Mouse (Mus musculus): Measurements from ENCODE around the gene Sort1. TPM values are rescaled to one million over a fixed set of nuclear protein-coding genes. Genes with fewer than 3 reads are reported as not detected.
A peak's percentile ranks its signal among the peaks of the same experiment; 100 is the strongest.
"Not testable (repeated sequence)": the region's sequence is repeated elsewhere in the genome, so short reads cannot be mapped to it uniquely, and the experiment has no call there.

Gene Sort1
- 13.5 and 13.9 TPM in 2 replicates for polyA plus RNA-seq (2015; fragmentation: Nextera tagmentation; extraction: Ambion mirVana)

- Histone ChIP-seq H3K36me3 (ENCODE audit: poor library complexity, severe bottlenecking) (peaks cover 10% of the 10 kb centered on the region), H3K4me3 (peak within 1 kb of the TSS; percentile 95), H3K9me3 (replicated peaks) (no peaks in the 10 kb centered on the region), H3K9ac (peak within 1 kb of the TSS; percentile 97), H3K27me3 (no peaks in the 10 kb centered on the region), H3K4me1 (peaks cover 54% of the 10 kb centered on the region), H3K4me2 (peak within 1 kb of the TSS; percentile 73), H3K27ac (peak within 1 kb of the TSS; percentile 89)
- WGBS = under 1% methylated on average over 106 of the region's 109 CpGs
- ATAC-seq = peak; percentile 99
These were observed at the start of gene Sort1 for GRCm38 (mm10) chr3:108283781-108284601. Sort1 (plus strand) TSS chr3:108284082.

GRCm38 (mm10) chr3:108237474-108238102, 46.3 kb upstream of the Sort1 start:
- not testable (repeated sequence) for H3K36me3 ChIP-seq (ENCODE audit: poor library complexity, severe bottlenecking); ATAC-seq; H3K4me3 ChIP-seq; H3K27ac ChIP-seq; H3K9ac ChIP-seq; H3K4me1 ChIP-seq; H3K27me3 ChIP-seq; H3K4me2 ChIP-seq; H3K9me3 ChIP-seq (replicated peaks)
- 84% methylated on average over 4 of the region's 4 CpGs for WGBS

GRCm38 (mm10) chr3:108241243-108241839, 42.5 kb upstream of the Sort1 start:
- Histone ChIP-seq H3K4me3 (no peak overlapping the region), H3K27ac (no peak overlapping the region), H3K9me3 (replicated peaks) (no peaks in the 10 kb centered on the region), H3K36me3 (ENCODE audit: poor library complexity, severe bottlenecking) (peaks cover 4% of the 10 kb centered on the region; the same call in 1 of the 2 replicates), H3K4me2 (no peak overlapping the region), H3K4me1 (no peaks in the 10 kb centered on the region), H3K9ac (no peak overlapping the region), H3K27me3 (no peaks in the 10 kb centered on the region)
- 92% methylated on average over 3 of the region's 3 CpGs for WGBS
- ATAC-seq = no peak

DNA sequence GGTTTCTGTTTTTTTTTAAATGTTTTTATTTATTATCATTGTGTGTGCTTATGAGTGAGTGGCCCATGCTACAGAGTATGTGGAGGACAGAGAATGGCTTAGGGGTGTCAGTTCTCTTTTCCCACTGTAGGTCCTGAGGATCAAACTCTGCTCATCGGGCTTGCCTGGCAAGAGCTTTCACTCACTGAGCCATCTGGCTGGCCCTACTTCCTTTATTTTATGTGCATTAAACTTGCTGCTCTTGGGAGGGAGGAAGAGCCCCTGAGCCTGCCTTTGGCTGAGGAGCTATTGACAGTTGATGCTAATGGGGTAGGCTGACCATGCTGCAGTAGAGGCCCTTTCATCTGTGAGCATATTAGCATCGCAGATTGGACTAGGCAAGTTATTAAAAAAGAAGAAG, 37.0 kb upstream of the Sort1 start:
- Histone ChIP-seq H3K9ac (no peak overlapping the region), H3K36me3 (ENCODE audit: poor library complexity, severe bottlenecking) (no peaks in the 10 kb centered on the region), H3K9me3 (replicated peaks) (no peaks in the 10 kb centered on the region), H3K4me2 (no peak overlapping the region), H3K4me3 (no peak overlapping the region), H3K27me3 (no peaks in the 10 kb centered on the region), H3K4me1 (no peaks in the 10 kb centered on the region), H3K27ac (no peak overlapping the region)
- ATAC-seq = no peak
- WGBS = 91% methylated on average over 2 of the region's 2 CpGs

DNA sequence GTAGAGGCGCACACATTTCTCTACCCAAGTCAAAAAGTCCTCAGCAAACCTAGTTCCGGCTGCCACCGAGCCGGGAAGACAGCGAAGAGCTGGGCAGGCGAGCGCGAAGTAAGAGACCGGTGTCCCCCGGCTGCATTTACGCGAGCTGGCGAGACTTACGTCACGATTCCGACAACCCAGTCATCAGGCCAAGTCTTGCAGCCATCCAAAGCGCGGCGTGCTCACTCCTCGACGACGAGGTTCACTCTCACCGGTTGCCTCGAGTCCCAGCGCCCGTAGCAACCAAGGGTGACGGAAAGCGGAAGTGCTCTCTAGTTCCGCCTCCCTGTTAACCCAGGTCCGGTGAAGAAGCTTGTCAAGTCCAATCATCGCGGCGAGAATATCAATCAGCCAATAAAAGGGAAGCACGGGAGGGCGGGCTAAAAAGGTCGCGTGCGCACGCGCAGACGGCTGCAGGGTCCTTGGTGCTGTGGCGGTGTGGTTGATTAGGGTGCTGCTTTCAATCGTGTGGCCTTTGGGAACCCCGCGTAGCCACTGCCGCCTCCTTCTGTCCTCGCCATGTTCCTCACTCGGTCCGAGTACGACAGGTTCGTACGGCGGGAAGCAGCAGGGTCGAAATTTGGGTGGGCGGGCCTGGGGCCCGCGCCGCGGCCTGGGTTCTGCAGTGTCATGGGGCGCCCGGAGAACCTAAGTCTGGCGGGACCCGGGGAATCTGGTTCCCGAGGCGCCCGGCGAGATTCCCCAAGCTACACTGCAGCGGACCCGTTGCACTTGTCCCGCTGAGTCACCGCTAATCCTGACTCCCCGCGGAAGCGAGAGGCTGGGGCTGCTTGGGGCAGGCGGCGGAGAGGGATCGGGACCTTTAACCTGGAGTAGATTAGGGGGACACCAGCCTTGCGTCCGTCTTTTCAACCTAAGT, 26.9 kb upstream of the Sort1 start, which contains the start of gene Psma5:
Psma5 (plus strand) TSS at position 208 of the 919 bp plus-strand sequence.
- Histone ChIP-seq H3K4me3 (peak within 1 kb of the TSS; percentile 99), H3K4me2 (peak within 1 kb of the TSS; percentile 86), H3K27me3 (no peaks in the 10 kb centered on the region), H3K9ac (peak within 1 kb of the TSS; percentile 93), H3K4me1 (peaks cover 28% of the 10 kb centered on the region), H3K9me3 (replicated peaks) (no peaks in the 10 kb centered on the region), H3K27ac (no peak within 1 kb of the TSS), H3K36me3 (ENCODE audit: poor library complexity, severe bottlenecking) (peaks cover 3% of the 10 kb centered on the region; the same call in 1 of the 2 replicates)
- ATAC-seq = peak; percentile 100
- WGBS = under 1% methylated on average over 79 of the region's 79 CpGs

- Histone ChIP-seq H3K4me2 (peak overlapping the region; percentile 86), H3K36me3 (ENCODE audit: poor library complexity, severe bottlenecking) (peaks cover 9% of the 10 kb centered on the region), H3K9me3 (replicated peaks) (no peaks in the 10 kb centered on the region), H3K4me1 (peaks cover 28% of the 10 kb centered on the region), H3K9ac (peak overlapping the region; percentile 93), H3K27me3 (no peaks in the 10 kb centered on the region), H3K4me3 (peak overlapping the region; percentile 99), H3K27ac (no peak overlapping the region)
- 80% methylated on average over 3 of the region's 3 CpGs for WGBS
- ATAC-seq = no peak
These were observed 25.9 kb upstream of the Sort1 start for GRCm38 (mm10) chr3:108257831-108258500.

DNA sequence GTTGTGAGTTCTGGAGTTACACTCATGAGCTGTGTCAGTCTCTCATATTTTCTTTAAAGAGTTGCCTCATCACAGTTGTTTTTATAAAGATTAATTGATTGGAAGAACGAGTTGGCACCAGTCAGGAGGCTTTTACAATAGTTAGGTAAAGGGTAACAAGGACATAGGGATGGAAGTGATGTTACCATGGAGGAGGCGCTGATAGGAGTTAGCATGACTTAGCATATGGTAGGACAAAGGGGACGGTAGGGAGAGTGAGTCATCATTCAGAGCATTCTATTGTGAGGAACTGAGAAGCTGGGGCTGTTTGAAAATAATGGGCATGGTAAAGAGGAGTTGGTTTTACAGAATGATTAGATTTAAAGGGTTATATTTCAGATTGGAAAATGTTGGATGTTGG, 24.6 kb upstream of the Sort1 start:
- no peak overlapping the region for H3K4me3 ChIP-seq
- H3K27ac ChIP-seq = no peak overlapping the region
- peaks cover 15% of the 10 kb centered on the region for H3K36me3 ChIP-seq (ENCODE audit: poor library complexity, severe bottlenecking)
- H3K4me1 ChIP-seq = peaks cover 28% of the 10 kb centered on the region
- no peaks in the 10 kb centered on the region for H3K9me3 ChIP-seq (replicated peaks)
- WGBS = 71% methylated on average over 3 of the region's 3 CpGs
- H3K9ac ChIP-seq = no peak overlapping the region; the same call in 1 of the 2 replicates
- H3K4me2 ChIP-seq = no peak overlapping the region
- H3K27me3 ChIP-seq = no peaks in the 10 kb centered on the region
- no peak for ATAC-seq

DNA sequence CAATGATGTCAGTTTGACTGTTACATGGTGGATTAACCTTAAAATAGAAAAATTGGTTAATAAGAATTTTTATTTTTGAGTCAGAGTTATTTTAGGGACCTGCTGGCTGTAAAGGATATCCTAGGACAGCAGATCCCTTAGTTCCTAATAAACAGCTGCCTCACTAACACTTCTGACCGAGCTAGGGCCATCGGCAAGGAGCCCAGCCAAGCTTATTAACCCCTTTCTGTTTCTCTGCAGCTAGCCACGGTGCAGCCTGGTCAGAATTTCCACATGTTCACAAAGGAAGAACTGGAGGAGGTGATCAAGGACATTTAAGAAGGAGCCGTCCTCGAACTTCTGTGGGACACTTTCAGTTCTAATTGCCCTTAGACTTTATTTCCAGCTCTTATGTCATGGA, 4.4 kb upstream of the Sort1 start:
- not testable (repeated sequence) for H3K27ac ChIP-seq; H3K4me2 ChIP-seq; H3K9ac ChIP-seq; ATAC-seq; H3K9me3 ChIP-seq (replicated peaks); H3K27me3 ChIP-seq; H3K4me3 ChIP-seq
- 80% methylated on average over 5 of the region's 5 CpGs for WGBS
- H3K4me1 ChIP-seq = peaks cover 10% of the 10 kb centered on the region
- H3K36me3 ChIP-seq (ENCODE audit: poor library complexity, severe bottlenecking) = peaks cover 48% of the 10 kb centered on the region

DNA sequence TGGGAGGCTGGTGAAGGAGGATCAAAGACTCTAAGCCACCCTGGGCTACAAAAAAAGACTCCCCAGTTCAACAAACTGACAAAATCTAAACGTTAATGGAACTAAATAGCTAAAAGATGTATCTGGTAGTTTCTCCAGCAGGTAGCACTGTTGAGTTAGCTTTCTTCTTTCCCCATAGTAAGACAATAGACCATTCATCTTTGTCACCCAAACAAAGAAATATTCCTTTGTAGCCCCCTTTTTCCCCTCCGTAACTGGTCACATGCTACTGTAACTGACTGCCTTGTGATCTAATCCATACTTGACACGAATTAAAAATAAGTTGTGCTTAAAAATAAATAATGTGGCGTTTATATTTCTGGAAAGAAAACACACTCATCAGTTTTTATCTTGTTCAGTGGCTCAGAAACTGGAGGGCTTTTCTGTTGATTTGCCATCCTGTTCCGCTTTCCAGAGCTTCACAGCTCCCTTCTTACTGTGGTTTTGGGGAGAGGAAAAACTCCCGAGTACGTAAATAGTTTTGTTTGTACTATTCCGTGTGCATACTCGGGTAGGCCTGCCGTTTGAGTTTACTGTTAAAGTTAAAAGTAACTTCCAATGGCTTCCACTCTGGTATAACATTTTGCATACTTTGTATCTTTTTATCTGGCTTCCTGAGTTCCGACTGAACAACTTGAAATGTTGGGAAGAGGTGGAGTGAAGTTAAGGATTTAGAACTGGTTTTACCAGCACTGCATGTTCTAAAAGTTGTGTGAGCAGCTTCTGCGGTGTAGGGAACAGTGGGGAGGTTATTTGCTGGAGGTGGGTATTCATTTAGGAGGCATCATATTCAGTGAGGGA, 1.3 kb upstream of the Sort1 start:
- Histone ChIP-seq H3K36me3 (ENCODE audit: poor library complexity, severe bottlenecking) (peaks cover 20% of the 10 kb centered on the region), H3K4me3 (peak overlapping the region; percentile 95), H3K9me3 (replicated peaks) (no peaks in the 10 kb centered on the region), H3K9ac (peak overlapping the region; percentile 97; the same call in 1 of the 2 replicates), H3K27me3 (no peaks in the 10 kb centered on the region), H3K27ac (peak overlapping the region; percentile 89), H3K4me2 (peak overlapping the region; percentile 73), H3K4me1 (peaks cover 40% of the 10 kb centered on the region)
- ATAC-seq = no peak
- WGBS = 28% methylated on average over 12 of the region's 12 CpGs

DNA sequence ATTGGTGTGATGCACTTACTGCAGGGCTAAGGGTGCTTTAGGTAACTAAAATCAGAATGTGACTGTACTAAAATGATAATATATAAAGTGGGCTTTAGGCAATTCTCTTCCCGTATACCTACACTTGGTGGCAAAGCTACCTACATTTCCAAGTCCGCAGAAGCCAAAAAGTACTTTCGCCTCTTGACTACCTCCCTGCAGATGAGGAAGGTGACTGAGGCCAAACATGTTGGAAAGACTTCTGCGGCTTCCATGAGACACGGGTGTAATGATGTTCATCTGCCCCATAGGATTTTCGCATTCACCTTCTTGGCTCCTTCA, 681 bp upstream of the Sort1 start:
- WGBS = 18% methylated on average over 6 of the region's 6 CpGs
- Histone ChIP-seq H3K4me1 (peaks cover 46% of the 10 kb centered on the region), H3K36me3 (ENCODE audit: poor library complexity, severe bottlenecking) (peaks cover 14% of the 10 kb centered on the region), H3K27ac (peak overlapping the region; percentile 89), H3K4me3 (peak overlapping the region; percentile 95), H3K4me2 (peak overlapping the region; percentile 73), H3K9ac (peak overlapping the region; percentile 97), H3K27me3 (no peaks in the 10 kb centered on the region), H3K9me3 (replicated peaks) (no peaks in the 10 kb centered on the region)
- ATAC-seq = no peak

Data from forebrain, embryonic 13.5 days (tissue).